Mouse (Mus musculus): ENCODE data around the gene Olfr153. TPM values are rescaled to one million over a fixed set of nuclear protein-coding genes. Genes with fewer than 3 reads are reported as not detected.

Gene Olfr153
- not detected for polyA plus RNA-seq (2014; fragmentation: Illumina TruSeq; extraction: RNeasy Lipid Tissue Mini Kit (QIAGEN cat#74804); ENCODE audit: low read depth, low replicate concordance)

DNA sequence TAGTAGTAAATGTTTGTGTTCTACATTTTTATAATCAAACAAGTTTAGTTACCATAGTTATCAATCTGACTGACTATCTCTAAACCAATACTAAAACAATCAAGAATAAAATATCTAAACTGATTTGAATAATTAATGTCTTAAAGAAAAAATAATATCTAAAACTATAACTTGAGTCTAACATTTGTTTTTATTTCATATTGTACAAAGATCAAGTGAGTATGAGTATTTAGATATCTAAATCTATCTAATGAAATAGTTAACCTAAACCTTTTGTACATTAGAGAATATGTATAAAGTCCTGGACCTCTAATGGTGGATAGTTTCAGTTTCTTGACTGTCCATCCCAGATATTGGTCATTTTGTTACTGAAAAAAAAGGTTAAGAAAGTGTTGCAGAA is at the start of gene Olfr153:
TSS of gene Olfr153 (plus strand) at position 301 of the 400 bp plus-strand sequence.

GRCm38 (mm10) chr2:87496993-87497392 is 34.6 kb upstream of the Olfr153 start, which contains the start of gene Pramel7:
Pramel7 (minus strand) TSS chr2:87497093.

GRCm38 (mm10) chr2:87506265-87506664 is 25.3 kb upstream of the Olfr153 start, which contains the start of gene Pramel6:
Pramel6 (plus strand) TSS chr2:87506565.

GRCm38 (mm10) chr2:87545442-87545841 is 13.8 kb downstream of the Olfr153 start, which contains the start of gene Olfr1128:
Olfr1128 (minus strand) TSS chr2:87545542.

DNA sequence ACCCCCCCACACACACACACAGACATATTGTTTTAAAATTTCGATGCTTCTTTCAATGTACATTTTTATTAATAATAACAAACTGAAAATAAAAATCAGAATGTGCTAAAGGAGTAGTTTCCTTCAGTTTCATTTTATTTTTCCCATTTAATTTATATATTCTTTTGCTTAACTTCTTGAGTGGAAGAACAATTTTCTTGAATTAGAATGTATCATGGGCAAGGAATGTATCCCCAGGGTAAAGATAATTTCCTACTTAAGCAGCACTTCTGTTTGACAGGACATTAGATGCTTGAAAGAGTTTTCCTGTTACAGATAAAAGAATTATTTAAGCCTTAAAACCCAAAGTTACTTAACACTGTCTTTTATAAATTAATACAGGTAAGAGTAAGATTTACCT is 42.0 kb downstream of the Olfr153 start, which contains the start of gene Olfr1129:
TSS of gene Olfr1129 (plus strand) at position 301 of the 400 bp plus-strand sequence.

Other genes with a start within 250 kb of the Olfr153 start
- gene Olfr1118, start 224.2 kb upstream of the Olfr153 start, polyA plus RNA-seq (2014; fragmentation: Illumina TruSeq; extraction: RNeasy Lipid Tissue Mini Kit (QIAGEN cat#74804); ENCODE audit: low read depth, low replicate concordance), result not detected
- gene Olfr1120, start 177.0 kb upstream of the Olfr153 start, polyA plus RNA-seq (2014; fragmentation: Illumina TruSeq; extraction: RNeasy Lipid Tissue Mini Kit (QIAGEN cat#74804); ENCODE audit: low read depth, low replicate concordance), result not detected
- not detected for gene Olfr1121, start 161.9 kb upstream of the Olfr153 start, polyA plus RNA-seq (2014; fragmentation: Illumina TruSeq; extraction: RNeasy Lipid Tissue Mini Kit (QIAGEN cat#74804); ENCODE audit: low read depth, low replicate concordance)
- gene Olfr1122, start 145.9 kb upstream of the Olfr153 start, polyA plus RNA-seq (2014; fragmentation: Illumina TruSeq; extraction: RNeasy Lipid Tissue Mini Kit (QIAGEN cat#74804); ENCODE audit: low read depth, low replicate concordance), result not detected
- not detected for gene Olfr1123, start 115.2 kb upstream of the Olfr153 start, polyA plus RNA-seq (2014; fragmentation: Illumina TruSeq; extraction: RNeasy Lipid Tissue Mini Kit (QIAGEN cat#74804); ENCODE audit: low read depth, low replicate concordance)
- not detected for gene Olfr1124, start 101.5 kb upstream of the Olfr153 start, polyA plus RNA-seq (2014; fragmentation: Illumina TruSeq; extraction: RNeasy Lipid Tissue Mini Kit (QIAGEN cat#74804); ENCODE audit: low read depth, low replicate concordance)
- gene Olfr1126, start 77.8 kb upstream of the Olfr153 start, polyA plus RNA-seq (2014; fragmentation: Illumina TruSeq; extraction: RNeasy Lipid Tissue Mini Kit (QIAGEN cat#74804); ENCODE audit: low read depth, low replicate concordance), result not detected
- gene Pramel7, start 34.7 kb upstream of the Olfr153 start, polyA plus RNA-seq (2014; fragmentation: Illumina TruSeq; extraction: RNeasy Lipid Tissue Mini Kit (QIAGEN cat#74804); ENCODE audit: low read depth, low replicate concordance), result not detected
- not detected for gene Pramel6, start 25.2 kb upstream of the Olfr153 start, polyA plus RNA-seq (2014; fragmentation: Illumina TruSeq; extraction: RNeasy Lipid Tissue Mini Kit (QIAGEN cat#74804); ENCODE audit: low read depth, low replicate concordance)
- gene Olfr1128, start 13.7 kb downstream of the Olfr153 start, polyA plus RNA-seq (2014; fragmentation: Illumina TruSeq; extraction: RNeasy Lipid Tissue Mini Kit (QIAGEN cat#74804); ENCODE audit: low read depth, low replicate concordance), result not detected
- not detected for gene Olfr1129, start 42.1 kb downstream of the Olfr153 start, polyA plus RNA-seq (2014; fragmentation: Illumina TruSeq; extraction: RNeasy Lipid Tissue Mini Kit (QIAGEN cat#74804); ENCODE audit: low read depth, low replicate concordance)
- not detected for gene Olfr1130, start 74.4 kb downstream of the Olfr153 start, polyA plus RNA-seq (2014; fragmentation: Illumina TruSeq; extraction: RNeasy Lipid Tissue Mini Kit (QIAGEN cat#74804); ENCODE audit: low read depth, low replicate concordance)
- not detected for gene Olfr1131, start 95.3 kb downstream of the Olfr153 start, polyA plus RNA-seq (2014; fragmentation: Illumina TruSeq; extraction: RNeasy Lipid Tissue Mini Kit (QIAGEN cat#74804); ENCODE audit: low read depth, low replicate concordance)
- not detected for gene Olfr1132, start 105.7 kb downstream of the Olfr153 start, polyA plus RNA-seq (2014; fragmentation: Illumina TruSeq; extraction: RNeasy Lipid Tissue Mini Kit (QIAGEN cat#74804); ENCODE audit: low read depth, low replicate concordance)
- gene Olfr1133, start 115.6 kb downstream of the Olfr153 start, polyA plus RNA-seq (2014; fragmentation: Illumina TruSeq; extraction: RNeasy Lipid Tissue Mini Kit (QIAGEN cat#74804); ENCODE audit: low read depth, low replicate concordance), result not detected
- gene Olfr1134, start 126.7 kb downstream of the Olfr153 start, polyA plus RNA-seq (2014; fragmentation: Illumina TruSeq; extraction: RNeasy Lipid Tissue Mini Kit (QIAGEN cat#74804); ENCODE audit: low read depth, low replicate concordance), result not detected
- gene Olfr1135, start 141.9 kb downstream of the Olfr153 start, polyA plus RNA-seq (2014; fragmentation: Illumina TruSeq; extraction: RNeasy Lipid Tissue Mini Kit (QIAGEN cat#74804); ENCODE audit: low read depth, low replicate concordance), result not detected
- not detected for gene Olfr1136, start 162.2 kb downstream of the Olfr153 start, polyA plus RNA-seq (2014; fragmentation: Illumina TruSeq; extraction: RNeasy Lipid Tissue Mini Kit (QIAGEN cat#74804); ENCODE audit: low read depth, low replicate concordance)
- gene Olfr1137, start 181.4 kb downstream of the Olfr153 start, polyA plus RNA-seq (2014; fragmentation: Illumina TruSeq; extraction: RNeasy Lipid Tissue Mini Kit (QIAGEN cat#74804); ENCODE audit: low read depth, low replicate concordance), result not detected
- not detected for gene Olfr1138, start 208.2 kb downstream of the Olfr153 start, polyA plus RNA-seq (2014; fragmentation: Illumina TruSeq; extraction: RNeasy Lipid Tissue Mini Kit (QIAGEN cat#74804); ENCODE audit: low read depth, low replicate concordance)
- not detected for gene Olfr1140, start 212.0 kb downstream of the Olfr153 start, polyA plus RNA-seq (2014; fragmentation: Illumina TruSeq; extraction: RNeasy Lipid Tissue Mini Kit (QIAGEN cat#74804); ENCODE audit: low read depth, low replicate concordance)
- gene Olfr1141, start 222.2 kb downstream of the Olfr153 start, polyA plus RNA-seq (2014; fragmentation: Illumina TruSeq; extraction: RNeasy Lipid Tissue Mini Kit (QIAGEN cat#74804); ENCODE audit: low read depth, low replicate concordance), result not detected
- not detected for gene Olfr152, start 247.7 kb downstream of the Olfr153 start, polyA plus RNA-seq (2014; fragmentation: Illumina TruSeq; extraction: RNeasy Lipid Tissue Mini Kit (QIAGEN cat#74804); ENCODE audit: low read depth, low replicate concordance)